Mouse (Mus musculus): ENCODE measurements around the gene Phf6.
"Not testable (repeated sequence)": the region's sequence is repeated elsewhere in the genome, so short reads cannot be mapped to it uniquely, and the experiment has no call there.

Gene Phf6

DNA sequence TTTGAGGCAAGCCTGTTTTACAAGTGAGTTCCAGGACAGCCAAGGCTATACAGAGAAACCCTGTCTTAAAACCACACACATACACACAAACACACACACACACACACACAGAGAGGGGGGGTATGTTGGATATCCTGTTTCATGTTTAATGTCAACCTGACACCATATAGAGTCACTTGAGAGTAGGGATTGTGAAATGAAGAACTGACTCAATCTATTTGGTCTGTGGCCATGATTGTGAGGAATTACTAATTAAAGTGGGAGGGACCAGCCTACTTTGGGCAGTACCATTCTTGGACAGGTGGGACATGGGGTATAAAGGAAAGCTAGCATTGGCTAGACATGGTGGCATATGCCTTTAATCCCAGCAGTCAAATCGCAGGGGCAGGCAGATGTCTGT lies 60.6 kb downstream of the Phf6 start:
- no peak for DNase-seq (ENCODE audit: extremely low read depth, low read depth, low spot score)

DNA sequence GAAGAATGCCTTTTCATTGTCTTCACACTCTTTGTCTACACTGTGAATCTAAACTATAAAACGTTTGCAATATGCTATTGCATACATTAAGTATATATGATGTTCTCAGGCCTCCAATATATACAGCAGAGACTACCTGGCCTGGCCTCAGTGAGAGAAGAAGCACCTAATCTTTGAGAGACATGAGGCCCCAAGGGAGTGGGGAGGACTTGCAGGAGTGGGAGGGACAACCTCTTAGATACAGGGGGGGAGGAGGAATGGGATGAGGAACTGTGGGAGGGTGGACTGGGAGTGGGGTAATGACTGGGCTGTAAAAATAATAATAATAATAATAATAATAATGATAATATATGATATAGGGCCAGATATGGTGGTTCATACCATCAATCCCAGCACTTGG lies 66.5 kb downstream of the Phf6 start:
- no peak for DNase-seq (ENCODE audit: extremely low read depth, low read depth, low spot score)

- DNase-seq (ENCODE audit: extremely low read depth, low read depth, low spot score) = no peak
These were observed 69.3 kb downstream of the Phf6 start for GRCm38 (mm10) chrX:52981378-52981777.

DNA sequence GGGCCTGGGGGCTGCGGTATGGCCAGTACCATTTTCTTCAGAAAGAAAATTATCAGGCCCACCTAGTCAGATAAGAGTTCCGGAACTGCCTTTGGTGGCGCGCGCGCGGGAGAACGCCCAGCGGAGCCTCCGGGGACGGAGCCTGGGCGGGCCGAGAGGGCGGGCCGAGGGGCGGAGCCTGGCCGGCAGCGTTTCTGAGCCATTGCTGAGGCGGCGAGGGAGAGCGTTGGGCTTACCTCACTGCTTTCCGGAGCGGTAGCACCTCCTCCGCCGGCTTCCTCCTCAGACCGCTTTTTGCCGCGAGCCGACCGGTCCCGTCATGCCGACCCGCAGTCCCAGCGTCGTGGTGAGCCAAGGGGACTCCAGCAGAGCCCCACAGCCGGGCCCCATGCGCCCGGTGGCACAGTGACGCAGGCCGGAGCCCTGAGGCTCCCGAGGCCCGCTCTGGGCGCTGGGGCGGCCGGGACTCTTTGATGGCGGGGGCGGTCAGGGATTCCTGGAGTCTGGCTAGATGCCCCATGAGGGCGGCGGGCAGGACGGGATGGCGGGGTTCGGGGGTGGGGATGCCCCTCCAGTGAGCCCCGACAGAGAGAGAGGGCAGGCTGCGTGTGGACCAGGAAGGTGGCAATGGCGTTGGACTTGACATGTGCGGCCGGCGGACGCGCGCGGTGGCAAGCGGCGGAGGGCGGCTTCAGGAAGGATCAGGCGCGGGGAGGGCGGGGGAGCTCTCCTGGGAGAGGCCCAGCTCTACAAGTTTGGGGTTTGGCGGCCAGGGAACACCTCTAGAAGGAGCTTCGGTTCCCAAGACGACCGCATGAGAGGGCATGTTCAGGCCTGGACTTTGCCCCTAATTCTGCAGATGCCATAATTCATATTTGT lies 76.1 kb downstream of the Phf6 start, which contains the start of gene Hprt:
Gene Hprt (plus strand): TSS at position 233 of the 879 bp plus-strand sequence.
- no peak for DNase-seq (ENCODE audit: extremely low read depth, low read depth, low spot score)

- not testable (repeated sequence) for DNase-seq (ENCODE audit: extremely low read depth, low read depth, low spot score)
These were observed 82.7 kb downstream of the Phf6 start for GRCm38 (mm10) chrX:52994726-52995125.

- not testable (repeated sequence) for DNase-seq (ENCODE audit: extremely low read depth, low read depth, low spot score)
These were observed 92.8 kb downstream of the Phf6 start for GRCm38 (mm10) chrX:53004887-53005286.

GRCm38 (mm10) chrX:53006062-53006461 lies 94.0 kb downstream of the Phf6 start:
- no peak for DNase-seq (ENCODE audit: extremely low read depth, low read depth, low spot score)
